Mouse (Mus musculus) testis, adult 2 months (tissue): ENCODE measurements around the gene Atp13a5.

ENCODE experiments used
- CTCF ChIP-seq: fragments of 200-500 bp; IDR thresholded peaks from 2 replicates; pipeline ENCODE4 v1.5.1; 2012; ENCODE audit warnings: low read depth, mild to moderate bottlenecking, inconsistent platforms, low read length, moderate library complexity; ENCODE audit not compliant: control insufficient read depth, insufficient read depth, insufficient replicate concordance
- POLR2A ChIP-seq: fragments of 200-500 bp; IDR thresholded peaks from 2 replicates; pipeline ENCODE4 v1.6.1; 2012; ENCODE audit warnings: low read depth, mild to moderate bottlenecking, inconsistent platforms, low read length, moderate library complexity; ENCODE audit not compliant: control insufficient read depth

DNA sequence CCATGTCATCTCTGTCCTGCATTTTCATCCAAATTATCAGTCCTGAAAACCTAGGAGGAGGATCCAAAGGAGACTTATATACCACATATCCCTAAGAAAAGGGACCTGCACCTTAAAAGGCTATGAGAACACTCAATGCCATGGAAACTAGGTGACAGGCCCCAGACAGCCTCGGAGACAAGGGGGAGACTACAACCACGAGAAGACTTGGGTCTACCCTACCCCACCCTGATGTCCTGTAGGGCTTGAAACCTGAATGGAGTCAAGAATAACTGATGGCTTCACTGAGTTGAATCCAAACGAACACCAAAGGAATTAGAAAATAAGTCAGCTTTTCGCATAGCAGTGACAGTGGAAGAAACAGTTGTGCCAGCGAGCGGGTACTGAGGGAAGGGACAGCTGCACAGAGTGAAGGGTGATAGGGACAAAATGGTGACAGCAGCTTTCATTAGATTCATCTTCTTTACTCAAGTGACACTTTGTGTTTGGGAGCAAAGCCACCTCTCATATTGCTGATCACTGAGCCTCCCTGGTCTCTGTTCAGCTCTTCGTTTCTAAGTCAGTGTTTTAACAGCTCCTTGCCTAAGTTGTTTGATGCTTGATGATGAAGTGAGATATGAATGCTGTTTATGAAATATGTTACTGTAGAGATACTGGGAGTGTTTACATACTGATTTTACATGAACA, 53.2 kb downstream of the Atp13a5 start:
- TF ChIP-seq CTCF (no peak), POLR2A (no peak)
